Mouse (Mus musculus): ENCODE data around the gene Slc15a1. TPM values are rescaled to one million over a fixed set of nuclear protein-coding genes. Genes with fewer than 3 reads are reported as not detected.

Gene Slc15a1
- total RNA-seq, 2 experiments from 2014 or later: not detected

GRCm38 (mm10) chr14:121508929-121509328, 3.9 kb upstream of the Slc15a1 start:
- no peak for TF ChIP-seq CTCF (conservative IDR thresholded peaks at IDR 0.05)
- no peak overlapping the region for H3K4me3 ChIP-seq
- H3K27ac ChIP-seq: no peak overlapping the region
- no peak for DNase-seq (ENCODE audit: low spot score in 2 of 2)

- no peak for DNase-seq (ENCODE audit: low spot score in 2 of 2)
- no peak overlapping the region for H3K4me3 ChIP-seq
- TF ChIP-seq CTCF (conservative IDR thresholded peaks at IDR 0.05): no peak
- H3K27ac ChIP-seq: no peak overlapping the region
Observed at GRCm38 (mm10) chr14:121506336-121506735, 1.3 kb upstream of the Slc15a1 start.

- DNase-seq (ENCODE audit: low spot score in 2 of 2): no peak
- H3K4me3 ChIP-seq: no peak overlapping the region
Observed at GRCm38 (mm10) chr14:121505485-121505860, 421 bp upstream of the Slc15a1 start.

GRCm38 (mm10) chr14:121500577-121500976, 4.5 kb downstream of the Slc15a1 start:
- no peak for DNase-seq (ENCODE audit: low spot score in 2 of 2)
- no peak overlapping the region for H3K27ac ChIP-seq
- TF ChIP-seq CTCF (conservative IDR thresholded peaks at IDR 0.05): no peak
- no peak overlapping the region for H3K4me3 ChIP-seq

More at GRCm38 (mm10) chr14:121505485-121505860, 421 bp upstream of the Slc15a1 start:
- H3K27ac ChIP-seq: no peak overlapping the region
- TF ChIP-seq CTCF (conservative IDR thresholded peaks at IDR 0.05): no peak

- no peak for DNase-seq (ENCODE audit: low spot score in 2 of 2)
- H3K27ac ChIP-seq: no peak overlapping the region
- TF ChIP-seq CTCF (conservative IDR thresholded peaks at IDR 0.05): no peak
- no peak overlapping the region for H3K4me3 ChIP-seq
Observed at GRCm38 (mm10) chr14:121499769-121500168, 5.3 kb downstream of the Slc15a1 start.

- Histone ChIP-seq H3K4me3 (no peak overlapping the region), H3K27ac (no peak overlapping the region)
- no peak for DNase-seq (ENCODE audit: low spot score in 2 of 2)
- TF ChIP-seq CTCF (conservative IDR thresholded peaks at IDR 0.05): no peak
Observed at GRCm38 (mm10) chr14:121497800-121498199, 7.3 kb downstream of the Slc15a1 start.

- Histone ChIP-seq H3K27ac (no peak overlapping the region), H3K4me3 (no peak overlapping the region)
- TF ChIP-seq CTCF (conservative IDR thresholded peaks at IDR 0.05): no peak
- DNase-seq (ENCODE audit: low spot score in 2 of 2): no peak
Observed at GRCm38 (mm10) chr14:121495741-121496140, 9.3 kb downstream of the Slc15a1 start.

- no peak for TF ChIP-seq CTCF (conservative IDR thresholded peaks at IDR 0.05)
- H3K4me3 ChIP-seq: no peak overlapping the region
- no peak for DNase-seq (ENCODE audit: low spot score in 2 of 2)
- H3K27ac ChIP-seq: no peak overlapping the region
Observed at GRCm38 (mm10) chr14:121495120-121495519, 9.9 kb downstream of the Slc15a1 start.

GRCm38 (mm10) chr14:121494238-121494637, 10.8 kb downstream of the Slc15a1 start:
- H3K4me3 ChIP-seq: no peak overlapping the region
- no peak for TF ChIP-seq CTCF (conservative IDR thresholded peaks at IDR 0.05)
- DNase-seq (ENCODE audit: low spot score in 2 of 2): no peak
- H3K27ac ChIP-seq: no peak overlapping the region

GRCm38 (mm10) chr14:121493712-121494111, 11.3 kb downstream of the Slc15a1 start:
- no peak for TF ChIP-seq CTCF (conservative IDR thresholded peaks at IDR 0.05)
- Histone ChIP-seq H3K4me3 (no peak overlapping the region), H3K27ac (no peak overlapping the region)
- DNase-seq (ENCODE audit: low spot score in 2 of 2): no peak

- TF ChIP-seq CTCF (conservative IDR thresholded peaks at IDR 0.05): no peak
- H3K27ac ChIP-seq: no peak overlapping the region
Observed at GRCm38 (mm10) chr14:121492328-121492727, 12.7 kb downstream of the Slc15a1 start.

GRCm38 (mm10) chr14:121485722-121486121, 19.3 kb downstream of the Slc15a1 start:
- DNase-seq (ENCODE audit: low spot score in 2 of 2): no peak
- no peak overlapping the region for H3K27ac ChIP-seq
- no peak for TF ChIP-seq CTCF (conservative IDR thresholded peaks at IDR 0.05)
- no peak overlapping the region for H3K4me3 ChIP-seq

More at GRCm38 (mm10) chr14:121492328-121492727, 12.7 kb downstream of the Slc15a1 start:
- DNase-seq (ENCODE audit: low spot score in 2 of 2): no peak
- no peak overlapping the region for H3K4me3 ChIP-seq

- TF ChIP-seq CTCF (conservative IDR thresholded peaks at IDR 0.05): no peak
- no peak for DNase-seq (ENCODE audit: low spot score in 2 of 2)
- Histone ChIP-seq H3K4me3 (no peak overlapping the region), H3K27ac (no peak overlapping the region)
Observed at GRCm38 (mm10) chr14:121484436-121484835, 20.6 kb downstream of the Slc15a1 start.

- no peak for TF ChIP-seq CTCF (conservative IDR thresholded peaks at IDR 0.05)
- no peak overlapping the region for H3K4me3 ChIP-seq
- H3K27ac ChIP-seq: no peak overlapping the region
- DNase-seq (ENCODE audit: low spot score in 2 of 2): no peak
Observed at GRCm38 (mm10) chr14:121482181-121482580, 22.9 kb downstream of the Slc15a1 start.

GRCm38 (mm10) chr14:121481591-121481990, 23.5 kb downstream of the Slc15a1 start:
- no peak for TF ChIP-seq CTCF (conservative IDR thresholded peaks at IDR 0.05)
- Histone ChIP-seq H3K4me3 (no peak overlapping the region), H3K27ac (no peak overlapping the region)
- DNase-seq (ENCODE audit: low spot score in 2 of 2): no peak
